Mouse (Mus musculus) megakaryocyte, embryonic 14.5 days (primary cell): ENCODE measurements at regions not wholly inside any gene's neighbourhood (a gene's known extent, or its start where the extent isn't known, plus 50 kb on each side); places are given as distances from the start of the nearest gene placed in this dataset.

Experiments
- FLI1 ChIP-seq: IDR thresholded peaks from 2 replicates; pipeline ENCODE4 v1.6.1; 2012; ENCODE audit warnings: low read length, inconsistent platforms, mixed read lengths
- GATA1 ChIP-seq: IDR thresholded peaks from 3 replicates; pipeline ENCODE4 v1.6.1; 2012; ENCODE audit warnings: mixed read lengths, low read length, inconsistent platforms, borderline replicate concordance

DNA sequence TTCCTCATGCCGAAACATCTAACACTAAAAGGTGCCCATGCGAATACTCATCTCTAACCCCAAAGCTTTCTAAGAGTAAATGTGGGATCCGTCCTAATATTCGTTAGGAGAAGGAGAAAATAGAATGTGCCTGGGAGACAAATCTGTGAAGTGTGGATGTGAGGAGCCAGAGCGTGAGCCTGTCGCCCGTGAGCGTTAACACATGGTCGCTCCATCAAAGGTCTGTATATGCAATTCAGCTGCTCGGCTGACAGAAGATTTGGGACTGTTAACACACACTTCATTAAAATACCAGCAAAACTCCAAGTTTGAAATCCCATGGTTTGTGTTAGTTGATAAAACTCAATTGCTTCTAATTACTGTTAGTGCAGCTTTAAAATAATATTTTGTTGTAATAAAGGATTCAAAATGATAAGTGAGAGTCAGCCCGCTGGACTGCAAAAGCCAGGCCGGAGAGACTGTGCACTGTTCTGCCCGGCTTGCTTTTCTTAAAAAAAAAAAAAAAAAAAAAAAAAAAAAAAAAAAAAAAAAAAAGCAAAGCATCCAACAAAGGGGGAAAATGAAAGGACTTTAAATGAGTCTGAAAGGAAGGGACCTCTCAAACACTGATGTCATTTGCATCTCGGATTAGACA, 227.0 kb downstream of the Nkx6-1 start:
- TF ChIP-seq GATA1 (no peak), FLI1 (no peak)
